In the genomic region with DNA sequence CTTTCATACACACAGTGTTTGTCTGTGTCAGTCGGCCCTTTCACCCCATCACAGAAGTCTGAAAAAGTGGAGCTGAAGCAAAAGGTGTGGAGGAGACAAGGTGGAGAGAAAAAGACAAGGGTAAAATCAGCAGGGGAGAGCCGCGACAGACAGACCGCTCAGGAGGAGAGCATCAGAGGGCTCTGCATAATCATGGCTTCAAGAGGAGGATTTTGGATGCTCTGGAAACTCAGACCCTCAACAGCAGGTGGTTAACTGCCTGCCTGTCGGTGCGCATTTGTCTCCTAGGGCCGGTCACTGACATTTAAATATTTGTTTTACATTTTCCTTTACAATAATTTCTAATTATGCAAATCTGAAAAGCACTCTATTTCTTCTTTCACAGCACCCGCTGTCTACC, we compare ENCODE assay signal across 22 mouse cellular contexts.
DNase-seq lines count a peak whose midpoint lies in the region; ATAC-seq and TF ChIP-seq lines count a peak whose summit lies in the region.
"Had no signal": no experiment of that assay in that cellular context is flagged by ENCODE, and none has a peak within 500 bp of the region (broad histone marks: within the 10 kb centered on the region; RNA-seq: fewer than 3 reads in every experiment).

No protein-coding gene starts in this region.

- TF ChIP-seq CTCF in forebrain, postnatal 0 days (IDR thresholded peaks at IDR 0.05; ENCODE audit: low read depth), result no peak

- H3K9ac ChIP-seq in forebrain, embryonic 14.5 days (ENCODE audit: low read length), result no peak overlapping the region
- H3K9ac ChIP-seq in forebrain, postnatal 0 days, result no peak overlapping the region
- H3K9ac ChIP-seq in hindbrain, embryonic 14.5 days, result no peak overlapping the region
- H3K9ac ChIP-seq in midbrain, embryonic 14.5 days (replicated peaks; ENCODE audit: low read length), result no peak overlapping the region
- H3K9ac ChIP-seq: forebrain, embryonic 15.5 days had no signal

- peak; percentile 20; the same call in 1 of the 2 replicates for ATAC-seq in forebrain, embryonic 14.5 days
- ATAC-seq in forebrain, postnatal 0 days, result no peak
- ATAC-seq in hindbrain, embryonic 14.5 days (ENCODE audit: low FRiP score), result no peak
- ATAC-seq in midbrain, embryonic 14.5 days (ENCODE audit: low FRiP score, low TSS enrichment), result peak; percentile 57; the same call in 1 of the 2 replicates
- no peak for ATAC-seq in granulocyte monocyte progenitor cell, adult 5-6 weeks (replicated peaks; ENCODE audit: poor library complexity, severe bottlenecking)
- ATAC-seq: CD4-positive, CD25-positive, alpha-beta regulatory T cell, adult 4 months; forebrain, embryonic 15.5 days; inflammation-experienced regulatory T-cells, adult 6 months; lung, postnatal 0 days had no signal

- H3K9me3 ChIP-seq in forebrain, embryonic 14.5 days (replicated peaks; ENCODE audit: control insufficient read depth, low read length), result no peaks in the 10 kb centered on the region
- H3K9me3 ChIP-seq in forebrain, postnatal 0 days (ENCODE audit: low read length), result no peaks in the 10 kb centered on the region
- H3K9me3 ChIP-seq in hindbrain, embryonic 14.5 days (ENCODE audit: control insufficient read depth, low read length), result no peaks in the 10 kb centered on the region
- H3K9me3 ChIP-seq in midbrain, embryonic 14.5 days (ENCODE audit: control insufficient read depth, low read length), result no peaks in the 10 kb centered on the region
- H3K9me3 ChIP-seq: forebrain, embryonic 15.5 days had no signal

- H3K4me3 ChIP-seq in forebrain, embryonic 14.5 days (ENCODE audit: low read depth, low read length), result no peak overlapping the region
- no peak overlapping the region for H3K4me3 ChIP-seq in forebrain, postnatal 0 days (ENCODE audit: low read depth, low read length)
- no peak overlapping the region for H3K4me3 ChIP-seq in hindbrain, embryonic 14.5 days (replicated peaks; ENCODE audit: low read length)
- no peak overlapping the region for H3K4me3 ChIP-seq in midbrain, embryonic 14.5 days (replicated peaks; ENCODE audit: low read depth, low read length)
- H3K4me3 ChIP-seq: forebrain, embryonic 15.5 days; heart, adult 2 months had no signal

- no peaks in the 10 kb centered on the region for H3K4me1 ChIP-seq in forebrain, embryonic 14.5 days (ENCODE audit: control insufficient read depth, insufficient read depth, low read length)
- no peaks in the 10 kb centered on the region for H3K4me1 ChIP-seq in forebrain, postnatal 0 days (ENCODE audit: insufficient read depth)
- peaks cover 6% of the 10 kb centered on the region; the same call in 1 of the 2 replicates for H3K4me1 ChIP-seq in hindbrain, embryonic 14.5 days (replicated peaks; ENCODE audit: control insufficient read depth, insufficient read depth, low read length)
- 0 out of 2 replicates have a peak, but pooled peaks cover 5% of the 10 kb centered on the region for H3K4me1 ChIP-seq in midbrain, embryonic 14.5 days (ENCODE audit: control insufficient read depth, insufficient read depth, low read length)
- H3K4me1 ChIP-seq: forebrain, embryonic 15.5 days had no signal

- 16% methylated on average over 8 of the region's 8 CpGs for WGBS in forebrain, embryonic 14.5 days
- WGBS in forebrain, postnatal 0 days, result 23% methylated on average over 8 of the region's 8 CpGs
- 13% methylated on average over 8 of the region's 8 CpGs for WGBS in hindbrain, embryonic 14.5 days
- WGBS in midbrain, embryonic 14.5 days, result 7% methylated on average over 8 of the region's 8 CpGs

- DNase-seq in forebrain, embryonic 14.5 days (ENCODE audit: low spot score), result no peak
- no peak for DNase-seq in forebrain, postnatal 0 days
- DNase-seq in ES-CJ7 (ENCODE audit: low read depth, low spot score), result peak; percentile 26
- DNase-seq in hindbrain, embryonic 14.5 days (ENCODE audit: low spot score), result no peak
- peak; percentile 19 for DNase-seq in midbrain, embryonic 14.5 days
- no peak for DNase-seq in heart, adult 11 months
- DNase-seq: adrenal gland, adult 2 months; cerebellum, adult 18-20 months; cerebellum, postnatal 36 days; embryo, embryonic 11 days; gastrocnemius, postnatal 14 days; heart, adult 2 months; kidney, adult 8-10 months; kidney, postnatal 10 days; right cerebral cortex, postnatal 14 days had no signal

- no peak overlapping the region for H3K4me2 ChIP-seq in forebrain, embryonic 14.5 days (ENCODE audit: low read length)
- no peak overlapping the region for H3K4me2 ChIP-seq in forebrain, postnatal 0 days (ENCODE audit: low read depth)
- H3K4me2 ChIP-seq in hindbrain, embryonic 14.5 days (replicated peaks), result peak overlapping the region; percentile 22; the same call in 1 of the 2 replicates
- peak overlapping the region; percentile 25; the same call in 1 of the 2 replicates for H3K4me2 ChIP-seq in midbrain, embryonic 14.5 days (ENCODE audit: low read length)
- H3K4me2 ChIP-seq: forebrain, embryonic 15.5 days had no signal

- no peaks in the 10 kb centered on the region for H3K36me3 ChIP-seq in forebrain, embryonic 14.5 days (ENCODE audit: control insufficient read depth, insufficient read depth, low read length)
- H3K36me3 ChIP-seq in forebrain, postnatal 0 days (ENCODE audit: insufficient read depth), result no peaks in the 10 kb centered on the region
- H3K36me3 ChIP-seq in hindbrain, embryonic 14.5 days (replicated peaks; ENCODE audit: control insufficient read depth, insufficient read depth), result no peaks in the 10 kb centered on the region
- H3K36me3 ChIP-seq in midbrain, embryonic 14.5 days (ENCODE audit: control insufficient read depth, insufficient read depth, low read length), result no peaks in the 10 kb centered on the region
- H3K36me3 ChIP-seq: forebrain, embryonic 15.5 days had no signal

- H3K27me3 ChIP-seq in forebrain, embryonic 14.5 days (replicated peaks; ENCODE audit: control insufficient read depth, insufficient read depth, low read length), result no peaks in the 10 kb centered on the region
- no peaks in the 10 kb centered on the region for H3K27me3 ChIP-seq in forebrain, postnatal 0 days (ENCODE audit: insufficient read depth, low read length)
- no peaks in the 10 kb centered on the region for H3K27me3 ChIP-seq in hindbrain, embryonic 14.5 days (ENCODE audit: control insufficient read depth, insufficient read depth, low read length)
- no peaks in the 10 kb centered on the region for H3K27me3 ChIP-seq in midbrain, embryonic 14.5 days (ENCODE audit: control insufficient read depth, insufficient read depth, low read length)
- H3K27me3 ChIP-seq: forebrain, embryonic 15.5 days had no signal

- H3K27ac ChIP-seq in forebrain, embryonic 14.5 days (ENCODE audit: low read depth, low read length), result no peak overlapping the region
- H3K27ac ChIP-seq in forebrain, postnatal 0 days (ENCODE audit: low read depth, low read length), result no peak overlapping the region
- no peak overlapping the region for H3K27ac ChIP-seq in hindbrain, embryonic 14.5 days
- H3K27ac ChIP-seq in midbrain, embryonic 14.5 days (replicated peaks; ENCODE audit: low read depth, low read length), result no peak overlapping the region
- H3K27ac ChIP-seq: forebrain, embryonic 15.5 days; heart, adult 2 months; macrophage; stomach, postnatal 0 days had no signal

Comparison
In these comparisons a context has a peak if more than half of its experiments do, and no peak if none do; other contexts are left out.
1. ATAC-seq: peak in forebrain, embryonic 14.5 days (single experiment) and midbrain, embryonic 14.5 days (single experiment); none in forebrain, postnatal 0 days (single experiment), hindbrain, embryonic 14.5 days (single experiment) and granulocyte monocyte progenitor cell, adult 5-6 weeks (single experiment).
2. DNase-seq: peak in ES-CJ7 (single experiment) and midbrain, embryonic 14.5 days (single experiment); none in forebrain, embryonic 14.5 days (single experiment), forebrain, postnatal 0 days (single experiment), hindbrain, embryonic 14.5 days (single experiment) and heart, adult 11 months (single experiment).
3. H3K4me2 ChIP-seq: peak in hindbrain, embryonic 14.5 days (single experiment) and midbrain, embryonic 14.5 days (single experiment); none in forebrain, embryonic 14.5 days (single experiment) and forebrain, postnatal 0 days (single experiment).